ENCODE assay signal across 9 mouse cellular contexts in genomic region chr9:21715298-21715697, GRCm38 (mm10). TPM values are rescaled to one million over a fixed set of nuclear protein-coding genes. Genes with fewer than 3 reads are reported as not detected.
DNase-seq lines count a peak whose midpoint lies in the region; ATAC-seq lines count a peak whose summit lies in the region.
"Had no signal": no experiment of that assay in that cellular context is flagged by ENCODE, and none has a peak within 500 bp of the region (broad histone marks: within the 10 kb centered on the region; RNA-seq: fewer than 3 reads in every experiment).

No protein-coding gene starts in this region.

- peak; percentile 62; the same call in 1 of the 2 replicates for ATAC-seq in frontal cortex, adult (ENCODE audit: low TSS enrichment)
- peak; percentile 97 for ATAC-seq in megakaryocyte-erythroid progenitor cell, adult 5-6 weeks (replicated peaks; ENCODE audit: low FRiP score, low TSS enrichment, poor library complexity, severe bottlenecking)
- no peak for ATAC-seq in forebrain, embryonic 11.5 days (replicated peaks; ENCODE audit: low FRiP score)

- H3K36me3 ChIP-seq in forebrain, embryonic 11.5 days (ENCODE audit: control insufficient read depth, insufficient read depth, low read length) = no peaks in the 10 kb centered on the region

- no peak overlapping the region for H3K4me3 ChIP-seq in forebrain, embryonic 11.5 days (ENCODE audit: low read depth, low read length)
- H3K4me3 ChIP-seq: embryonic facial prominence, embryonic 12.5 days had no signal

- H3K9ac ChIP-seq in forebrain, embryonic 11.5 days (ENCODE audit: low read length) = no peak overlapping the region
- H3K9ac ChIP-seq: embryonic facial prominence, embryonic 12.5 days had no signal

- no peaks in the 10 kb centered on the region for H3K4me1 ChIP-seq in forebrain, embryonic 11.5 days (replicated peaks; ENCODE audit: control insufficient read depth, insufficient read depth, low read length)
- H3K4me1 ChIP-seq: embryonic facial prominence, embryonic 12.5 days had no signal

- no peak overlapping the region for H3K4me2 ChIP-seq in forebrain, embryonic 11.5 days (ENCODE audit: low read depth, low read length, severe bottlenecking)
- H3K4me2 ChIP-seq: embryonic facial prominence, embryonic 12.5 days had no signal

- DNase-seq in frontal cortex, postnatal 14 days (ENCODE audit: low spot score in 2 of 2) = no peak
- peak; percentile 59 to 63 for DNase-seq in adrenal gland, postnatal 36 days
- peak; percentile 45 for DNase-seq in heart, postnatal 4 days
- DNase-seq in right cerebral cortex, postnatal 4 days = no peak
- no peak for DNase-seq in kidney, postnatal 14 days
- DNase-seq in forebrain, embryonic 11.5 days (ENCODE audit: low spot score) = no peak

- H3K27ac ChIP-seq in forebrain, embryonic 11.5 days (ENCODE audit: low read depth, low read length) = no peak overlapping the region
- H3K27ac ChIP-seq: embryonic facial prominence, embryonic 12.5 days had no signal

- no peaks in the 10 kb centered on the region for H3K27me3 ChIP-seq in forebrain, embryonic 11.5 days (ENCODE audit: control insufficient read depth, insufficient read depth, low read length)
- H3K27me3 ChIP-seq: embryonic facial prominence, embryonic 12.5 days had no signal

- no peaks in the 10 kb centered on the region for H3K9me3 ChIP-seq in forebrain, embryonic 11.5 days (ENCODE audit: control insufficient read depth, low read length)

- WGBS in forebrain, embryonic 11.5 days = 82% methylated on average over 4 of the region's 4 CpGs

RNA-seq across cellular contexts. Expression of gene Ldlr, which starts 8.0 kb away (rescaled TPM):
- total RNA-seq in adrenal gland, postnatal 36 days (2021) = 100 to 1,000 TPM; 119 to 184 TPM
- 10 to 100 TPM; 39.9 to 43.5 TPM for total RNA-seq in heart, postnatal 4 days (2021)
- total RNA-seq in megakaryocyte-erythroid progenitor cell, adult 5-6 weeks (2014; fragmentation: Nextera tagmentation) = 8.4 and 14.8 TPM in 2 replicates
- 11.5 and 13.9 TPM in 2 replicates for total RNA-seq in megakaryocyte-erythroid progenitor cell, adult 5-6 weeks (2017)
- polyA plus RNA-seq in forebrain, embryonic 11.5 days (2014; fragmentation: Nextera tagmentation; extraction: Ambion mirVana) = 23.2 and 23.7 TPM in 2 replicates

RNA-seq across cellular contexts. Expression of gene Spc24, which starts 44.8 kb away (rescaled TPM):
- total RNA-seq in adrenal gland, postnatal 36 days (2021) = 1 to 10 TPM; 2.3 to 3.9 TPM
- total RNA-seq in heart, postnatal 4 days (2021) = 10 to 100 TPM; 37.2 to 38.4 TPM
- 49.0 and 79.0 TPM in 2 replicates for total RNA-seq in megakaryocyte-erythroid progenitor cell, adult 5-6 weeks (2014; fragmentation: Nextera tagmentation)
- 77.1 and 107 TPM in 2 replicates for total RNA-seq in megakaryocyte-erythroid progenitor cell, adult 5-6 weeks (2017)
- polyA plus RNA-seq in forebrain, embryonic 11.5 days (2014; fragmentation: Nextera tagmentation; extraction: Ambion mirVana) = 138 and 162 TPM in 2 replicates

Comparison
In these comparisons a context has a peak if more than half of its experiments do, and no peak if none do; other contexts are left out.
1. DNase-seq: peak in adrenal gland, postnatal 36 days (2 of 2) and heart, postnatal 4 days (single experiment); none in frontal cortex, postnatal 14 days (0 of 2), right cerebral cortex, postnatal 4 days (single experiment), kidney, postnatal 14 days (single experiment) and forebrain, embryonic 11.5 days (single experiment).
2. RNA of gene Spc24, which starts 44.8 kb away (total RNA-seq): 49.0 to 107 TPM in megakaryocyte-erythroid progenitor cell, adult 5-6 weeks and 37.2 to 38.4 TPM in heart, postnatal 4 days; 2.3 to 3.9 TPM in adrenal gland, postnatal 36 days; every median in the first group is over 4 times any median in the second.